Mouse (Mus musculus) embryonic facial prominence, embryonic 11.5 days (tissue): Measurements from ENCODE around the gene ccdc198. TPM values are rescaled to one million over a fixed set of nuclear protein-coding genes. Genes with fewer than 3 reads are reported as not detected.

Experiments used
- ATAC-seq: fragments of 200-750 bp; cut with Nextera tagmentation; replicated peaks from 2 replicates; pipeline ENCODE4 v1.8.0; 2017; ENCODE audit warnings: low read depth; ENCODE audit not compliant: insufficient number of reproducible peaks, low FRiP score, low TSS enrichment
- DNase-seq: peaks from one replicate; pipeline ENCODE4 v3.0.0-alpha.2; 2015; ENCODE audit warnings: low spot score
- H3K27ac ChIP-seq: fragments of 300-500 bp; sonication (generic); replicated peaks from 2 replicates; pipeline ENCODE4 v1.5.1; 2014; ENCODE audit warnings: mild to moderate bottlenecking, low read depth, low read length, control low read depth
- H3K27me3 ChIP-seq: fragments of 300-500 bp; sonication (generic); 2 replicates; pipeline ENCODE4 v1.6.1; 2014; ENCODE audit warnings: mild to moderate bottlenecking, low read length, moderate library complexity, mixed read lengths; ENCODE audit not compliant: control insufficient read depth, insufficient read depth
- H3K36me3 ChIP-seq: fragments of 300-500 bp; sonication (generic); replicated peaks from 2 replicates; pipeline ENCODE4 v1.6.1; 2014; ENCODE audit warnings: low read depth, mild to moderate bottlenecking, low read length, moderate library complexity, mixed read lengths; ENCODE audit not compliant: control insufficient read depth, insufficient read depth
- H3K4me1 ChIP-seq: fragments of 300-500 bp; sonication (generic); 2 replicates; pipeline ENCODE4 v1.6.1; 2014; ENCODE audit warnings: low read length, mixed read lengths; ENCODE audit not compliant: control insufficient read depth, insufficient read depth
- H3K4me2 ChIP-seq: fragments of 300-500 bp; sonication (generic); 2 replicates; pipeline ENCODE4 v1.6.1; 2014; ENCODE audit warnings: low read depth, mild to moderate bottlenecking, control low read depth, low read length, moderate library complexity
- H3K4me3 ChIP-seq: fragments of 300-500 bp; sonication (generic); 2 replicates; pipeline ENCODE4 v1.5.1; 2014; ENCODE audit warnings: low read depth, low read length, control low read depth
- H3K9ac ChIP-seq: fragments of 300-500 bp; sonication (generic); replicated peaks from 2 replicates; pipeline ENCODE4 v1.6.1; 2014; ENCODE audit warnings: mild to moderate bottlenecking, control low read depth, low read length
- H3K9me3 ChIP-seq: fragments of 300-500 bp; sonication (generic); replicated peaks from 2 replicates; pipeline ENCODE4 v1.6.1; 2016; ENCODE audit warnings: mild to moderate bottlenecking, low read length, inconsistent platforms, mixed read lengths; ENCODE audit not compliant: control insufficient read depth
- WGBS: fragments of 180-500 bp; shearing (Covaris S2); extraction: QIAGEN DNeasy Blood & Tissue Kit; methylation state at CpG from one replicate; pipeline ENCODE4 v1.1.7; 2014; 5-methylcytosine and 5-hydroxymethylcytosine counted together
- polyA plus RNA-seq: library from polyadenylated mRNA; unstranded; fragments of >200 nt; fragmentation: Nextera tagmentation; extraction: Ambion mirVana; gene quantifications from 2 replicates; pipeline ENCODE4 v1.2.1, GENCODE M21; 2014

Gene ccdc198
- polyA plus RNA-seq, 1 experiment from 2014 or later: 0.11 TPM

DNA sequence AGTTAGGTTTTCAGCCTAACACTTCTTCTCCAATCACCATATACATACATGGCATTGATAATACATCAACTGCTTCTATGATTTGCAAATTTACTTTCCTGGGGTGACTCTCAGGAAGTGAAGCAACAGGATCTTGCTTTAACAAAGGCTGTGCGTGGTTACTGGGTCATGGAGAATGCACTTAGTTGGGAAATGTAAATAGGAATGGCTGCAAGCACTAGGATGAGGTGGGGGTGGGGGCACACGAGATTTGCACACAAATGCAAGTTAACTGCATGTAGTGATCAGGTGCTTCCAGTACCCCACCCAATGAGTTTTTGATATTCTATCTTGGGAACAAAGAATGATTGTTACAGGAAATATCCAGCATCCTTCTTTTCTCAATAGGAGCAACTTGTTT lies 30.1 kb upstream of the ccdc198 start:
- Histone ChIP-seq H3K27ac (no peak overlapping the region), H3K4me1 (no peaks in the 10 kb centered on the region), H3K4me3 (no peak overlapping the region), H3K4me2 (no peak overlapping the region), H3K36me3 (no peaks in the 10 kb centered on the region), H3K9me3 (no peaks in the 10 kb centered on the region), H3K9ac (no peak overlapping the region), H3K27me3 (no peaks in the 10 kb centered on the region)
- DNase-seq (no peak), ATAC-seq (no peak)
- WGBS: 42% methylated on average over 2 of the region's 2 CpGs

DNA sequence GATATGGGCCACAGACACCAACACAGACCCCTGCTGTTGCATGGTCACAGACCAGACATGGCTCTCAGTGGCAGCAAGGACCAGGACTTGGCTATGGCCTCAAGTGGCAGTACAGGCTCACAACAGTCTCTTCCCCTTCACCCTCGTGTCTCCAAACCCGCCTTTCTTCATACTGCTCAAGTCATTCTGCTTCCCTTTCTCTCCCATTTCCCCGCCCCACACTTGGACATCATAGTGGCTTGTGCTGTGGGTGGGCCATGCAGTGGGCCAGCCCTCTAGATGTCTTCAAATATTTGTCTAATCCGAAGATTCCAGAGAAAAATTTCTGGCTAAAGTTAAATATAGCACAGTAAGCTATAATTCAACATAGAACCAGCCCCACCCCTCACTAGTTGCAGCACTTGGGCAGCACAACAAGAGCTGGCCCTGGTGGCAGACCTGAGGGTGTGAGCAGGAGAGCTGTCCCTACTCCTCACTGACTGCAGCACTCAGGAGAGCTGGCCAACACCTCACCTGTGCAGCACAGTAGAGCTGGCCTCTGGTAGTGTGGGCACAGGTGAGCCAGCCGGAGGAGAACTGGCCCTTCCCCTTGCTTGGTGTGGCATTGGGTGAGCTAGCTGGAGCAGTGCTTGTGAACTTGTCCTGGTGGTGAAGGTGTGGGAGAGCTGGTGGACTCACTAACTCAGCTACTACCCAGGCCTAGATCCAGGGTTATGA lies 20.2 kb upstream of the ccdc198 start:
- Histone ChIP-seq H3K9me3 (no peaks in the 10 kb centered on the region), H3K36me3 (no peaks in the 10 kb centered on the region), H3K4me2 (no peak overlapping the region), H3K27ac (no peak overlapping the region), H3K4me3 (no peak overlapping the region), H3K4me1 (no peaks in the 10 kb centered on the region), H3K9ac (no peak overlapping the region), H3K27me3 (no peaks in the 10 kb centered on the region)
- 83% methylated on average over 5 of the region's 5 CpGs for WGBS
- DNase-seq: no peak
- ATAC-seq: no peak

DNA sequence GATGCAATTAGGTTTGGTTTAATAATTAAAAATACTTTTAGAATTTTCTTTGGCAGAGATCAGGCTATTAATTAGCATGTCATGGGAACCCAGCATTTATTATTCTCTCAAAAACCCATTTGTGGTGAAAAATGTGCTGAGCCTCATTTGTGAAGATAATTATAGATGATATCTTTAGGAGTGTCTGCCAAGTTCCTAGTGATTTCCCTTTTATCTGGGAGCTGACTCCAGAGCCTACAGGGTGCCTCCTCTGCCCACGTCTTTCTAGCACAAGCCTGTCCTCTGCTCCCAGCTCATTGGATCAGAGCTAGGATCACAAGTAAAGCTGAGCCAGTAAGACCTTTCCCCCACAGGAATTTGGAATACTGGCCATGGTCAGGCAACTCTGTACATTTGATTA lies 3.8 kb downstream of the ccdc198 start:
- Histone ChIP-seq H3K27me3 (no peaks in the 10 kb centered on the region), H3K9ac (no peak overlapping the region), H3K36me3 (no peaks in the 10 kb centered on the region), H3K27ac (no peak overlapping the region), H3K9me3 (no peaks in the 10 kb centered on the region), H3K4me3 (no peak overlapping the region), H3K4me1 (no peaks in the 10 kb centered on the region), H3K4me2 (no peak overlapping the region)
- 16% methylated on average over 1 of the region's 1 CpGs for WGBS
- ATAC-seq (no peak), DNase-seq (no peak)

DNA sequence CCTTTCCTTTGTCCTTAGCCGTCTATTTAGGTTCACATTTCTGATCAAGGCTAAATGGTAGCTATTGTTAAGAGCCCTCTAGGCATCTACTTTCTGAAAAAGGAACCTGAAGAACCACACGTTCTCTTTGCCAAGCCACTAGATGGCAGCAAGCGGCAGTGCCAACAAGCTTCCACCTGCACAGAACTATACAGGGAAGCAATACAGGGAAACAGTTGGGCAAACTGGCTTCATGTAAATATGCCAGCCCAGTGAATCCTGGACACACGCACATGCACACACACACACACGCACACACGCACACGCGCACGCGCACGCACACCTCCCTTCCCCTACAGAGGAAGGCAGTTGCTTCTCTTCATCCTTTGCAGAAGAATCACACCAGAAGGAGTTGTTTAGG lies 7.1 kb downstream of the ccdc198 start:
- DNase-seq (peak; percentile 76), ATAC-seq (no peak)
- Histone ChIP-seq H3K4me1 (no peaks in the 10 kb centered on the region), H3K36me3 (no peaks in the 10 kb centered on the region), H3K27me3 (no peaks in the 10 kb centered on the region), H3K9ac (no peak overlapping the region), H3K4me3 (no peak overlapping the region), H3K27ac (no peak overlapping the region), H3K9me3 (no peaks in the 10 kb centered on the region), H3K4me2 (no peak overlapping the region)
- WGBS: 31% methylated on average over 11 of the region's 11 CpGs

DNA sequence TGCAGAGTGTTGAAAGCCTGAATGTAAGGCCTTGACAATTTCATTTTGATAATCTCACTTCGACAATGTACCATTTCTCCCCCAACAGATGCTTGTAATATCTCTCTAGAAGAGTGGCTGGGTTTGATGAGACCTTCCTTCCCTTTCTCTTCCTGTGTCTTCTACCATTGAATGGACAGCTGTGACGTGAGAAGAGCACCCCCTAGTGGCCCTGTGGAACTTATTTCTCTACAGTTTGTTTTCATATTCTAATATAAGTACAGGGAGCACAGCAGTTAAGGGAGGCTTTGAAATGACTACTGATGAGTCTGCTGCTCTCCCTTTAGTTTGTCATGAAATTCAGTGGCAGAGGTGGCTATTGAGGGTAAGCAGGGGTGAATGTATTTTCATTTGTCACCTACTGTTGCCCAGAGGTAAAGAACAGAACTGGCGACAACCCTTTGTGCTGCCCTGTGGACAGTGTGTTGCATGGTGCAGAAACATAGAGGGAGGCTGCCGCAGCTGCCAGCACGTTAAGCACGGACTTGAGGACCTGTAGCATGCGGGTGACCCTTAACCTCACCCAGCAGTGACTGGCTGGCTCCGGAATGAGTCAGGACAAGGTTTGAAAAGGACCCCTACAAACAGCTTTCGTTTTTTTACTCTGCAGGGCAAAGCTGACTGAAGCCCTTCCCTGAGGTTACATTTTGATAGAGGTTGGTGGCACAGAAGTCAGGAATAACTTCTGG lies 10.3 kb downstream of the ccdc198 start:
- H3K4me3 ChIP-seq: no peak overlapping the region
- H3K9me3 ChIP-seq: no peaks in the 10 kb centered on the region
- WGBS: 52% methylated on average over 9 of the region's 9 CpGs
- H3K4me1 ChIP-seq: no peaks in the 10 kb centered on the region
- no peak for ATAC-seq
- H3K9ac ChIP-seq: no peak overlapping the region
- no peak overlapping the region for H3K4me2 ChIP-seq
- H3K36me3 ChIP-seq: no peaks in the 10 kb centered on the region
- no peaks in the 10 kb centered on the region for H3K27me3 ChIP-seq
- peak; percentile 74 for DNase-seq
- H3K27ac ChIP-seq: no peak overlapping the region

DNA sequence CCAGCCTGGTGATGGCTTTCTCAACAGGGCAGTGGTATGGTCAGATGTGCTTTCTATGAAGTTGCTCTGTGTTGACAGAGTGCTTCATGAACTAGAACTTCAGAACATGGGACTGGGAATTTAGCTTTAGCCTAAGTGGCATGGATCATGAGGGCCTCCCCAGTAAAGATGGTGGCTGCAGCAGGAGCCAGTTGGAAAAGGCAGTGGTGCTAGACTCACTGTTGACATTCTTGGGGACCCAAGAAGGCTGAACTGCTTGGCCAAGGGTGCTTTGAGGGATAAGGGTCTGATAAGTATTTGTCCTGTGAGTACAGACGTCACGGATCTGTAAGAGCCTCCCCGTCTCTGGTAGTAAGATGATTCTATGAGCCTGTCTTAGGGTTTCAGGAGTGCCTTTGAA lies 13.4 kb downstream of the ccdc198 start:
- ATAC-seq: no peak
- WGBS: 79% methylated on average over 3 of the region's 3 CpGs

DNA sequence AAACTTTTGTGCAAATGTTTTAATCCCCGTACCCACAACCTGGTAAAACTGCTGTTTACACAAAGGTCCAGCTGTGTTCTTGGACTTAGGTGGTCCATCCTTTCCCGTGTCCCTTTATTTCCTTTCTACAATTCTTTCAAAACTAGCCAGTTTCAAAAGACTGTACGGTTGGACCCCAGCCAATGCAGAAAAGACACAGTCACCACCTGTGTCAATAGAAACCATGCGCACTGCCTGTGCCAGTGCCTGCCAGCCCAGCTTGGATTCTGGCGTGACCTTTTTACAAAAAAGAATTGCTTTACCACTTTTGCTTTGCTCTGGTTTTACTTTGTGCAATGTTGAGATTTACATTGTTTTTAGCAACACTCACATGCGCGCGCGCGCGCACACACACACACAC lies 18.3 kb downstream of the ccdc198 start:
- 86% methylated on average over 11 of the region's 11 CpGs for WGBS

More for the DNA sequence above, 13.4 kb downstream of the ccdc198 start:
- Histone ChIP-seq H3K27ac (no peak overlapping the region), H3K4me3 (no peak overlapping the region), H3K4me2 (no peak overlapping the region), H3K27me3 (no peaks in the 10 kb centered on the region), H3K9me3 (no peaks in the 10 kb centered on the region), H3K36me3 (no peaks in the 10 kb centered on the region), H3K9ac (no peak overlapping the region), H3K4me1 (no peaks in the 10 kb centered on the region)
- no peak for DNase-seq

DNA sequence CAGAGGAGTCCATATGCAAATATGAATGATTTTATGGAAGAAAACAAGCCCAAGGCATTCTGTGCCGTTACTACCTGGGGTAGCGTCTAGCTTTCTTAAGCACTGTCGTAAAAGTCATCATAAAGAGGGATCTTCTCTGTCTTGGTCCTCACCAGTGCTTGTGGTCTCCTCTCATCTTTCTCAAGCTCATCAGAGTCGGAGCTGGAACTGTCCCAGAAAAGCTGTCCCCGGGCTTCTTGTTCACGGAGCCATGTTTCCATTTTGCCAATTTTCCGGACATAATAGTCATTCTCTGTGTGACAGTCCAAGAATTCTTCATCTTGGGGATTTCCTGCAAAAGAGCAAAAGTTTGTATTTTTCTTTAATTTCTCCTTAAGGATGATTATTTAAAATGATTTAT lies 18.8 kb downstream of the ccdc198 start:
- no peak for ATAC-seq
- WGBS: 86% methylated on average over 7 of the region's 7 CpGs
- no peak overlapping the region for H3K4me2 ChIP-seq

More for the DNA sequence above, 18.3 kb downstream of the ccdc198 start:
- Histone ChIP-seq H3K27me3 (no peaks in the 10 kb centered on the region), H3K27ac (no peak overlapping the region), H3K9me3 (no peaks in the 10 kb centered on the region), H3K4me2 (no peak overlapping the region), H3K36me3 (no peaks in the 10 kb centered on the region), H3K4me3 (no peak overlapping the region), H3K4me1 (no peaks in the 10 kb centered on the region), H3K9ac (no peak overlapping the region)
- ATAC-seq: no peak
- DNase-seq: no peak

More for the DNA sequence above, 18.8 kb downstream of the ccdc198 start:
- Histone ChIP-seq H3K27ac (no peak overlapping the region), H3K4me1 (no peaks in the 10 kb centered on the region), H3K36me3 (no peaks in the 10 kb centered on the region), H3K27me3 (no peaks in the 10 kb centered on the region), H3K9ac (no peak overlapping the region), H3K9me3 (no peaks in the 10 kb centered on the region), H3K4me3 (no peak overlapping the region)
- no peak for DNase-seq
